Mouse (Mus musculus) retina, embryonic 14.5 days (tissue): ENCODE measurements around the gene Pogz.
"Not testable (repeated sequence)": the region's sequence is repeated elsewhere in the genome, so short reads cannot be mapped to it uniquely, and the experiment has no call there.

Experiments used
- DNase-seq: peaks from one replicate; pipeline ENCODE4 v3.0.0-alpha.2; 2015; ENCODE audit warnings: low spot score

Pogz gene

GRCm38 (mm10) chr3:94833358-94833757 is 4.0 kb upstream of the Pogz start:
- no peak for DNase-seq

GRCm38 (mm10) chr3:94835396-94835795 is 2.0 kb upstream of the Pogz start:
- DNase-seq: no peak

- DNase-seq: peak; percentile 83
Observed at GRCm38 (mm10) chr3:94837959-94838496, 661 bp downstream of the Pogz start.

- no peak for DNase-seq
Observed at GRCm38 (mm10) chr3:94838631-94839030, 1.3 kb downstream of the Pogz start.

DNA sequence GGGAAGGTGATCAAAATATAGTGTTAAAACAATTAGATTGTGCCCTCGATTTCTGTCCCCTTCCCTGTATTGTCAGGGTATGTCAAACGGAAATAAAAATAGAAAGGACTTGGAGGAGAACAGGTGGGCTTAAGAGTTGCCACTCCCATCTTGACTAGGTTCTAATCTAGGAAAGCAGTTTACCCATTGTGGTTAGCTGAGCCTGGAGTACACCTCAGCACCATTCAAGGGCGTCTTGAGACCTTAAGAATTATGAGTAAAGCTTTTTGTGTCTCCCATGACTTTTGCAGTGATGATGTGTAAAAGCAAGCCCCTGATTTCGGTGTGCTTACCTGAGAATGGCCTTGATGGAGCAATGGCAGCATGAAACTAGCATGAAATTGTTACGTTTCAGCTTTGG is 1.7 kb downstream of the Pogz start:
- no peak for DNase-seq

- DNase-seq: no peak
Observed at GRCm38 (mm10) chr3:94847382-94847781, 10.0 kb downstream of the Pogz start.

DNA sequence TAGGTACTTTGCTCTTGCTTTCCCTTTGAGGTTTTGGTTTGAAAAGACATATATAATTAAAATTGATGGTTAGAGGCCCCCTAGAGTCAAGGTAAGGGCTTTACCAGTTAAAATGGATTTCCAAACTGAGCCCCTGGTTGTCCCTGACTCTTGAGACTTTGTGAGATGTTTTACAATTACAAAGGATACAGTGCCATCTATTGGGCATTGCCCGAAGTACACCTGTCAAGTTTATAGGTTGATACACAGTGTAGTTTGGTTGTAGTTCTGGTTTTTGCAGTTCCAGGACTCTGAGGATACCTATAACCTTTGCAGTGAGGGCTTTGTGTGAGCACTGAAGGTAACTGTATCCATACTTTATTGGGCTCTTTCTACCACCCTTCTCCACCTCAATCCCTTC is 12.0 kb downstream of the Pogz start:
- peak; percentile 53 for DNase-seq

DNA sequence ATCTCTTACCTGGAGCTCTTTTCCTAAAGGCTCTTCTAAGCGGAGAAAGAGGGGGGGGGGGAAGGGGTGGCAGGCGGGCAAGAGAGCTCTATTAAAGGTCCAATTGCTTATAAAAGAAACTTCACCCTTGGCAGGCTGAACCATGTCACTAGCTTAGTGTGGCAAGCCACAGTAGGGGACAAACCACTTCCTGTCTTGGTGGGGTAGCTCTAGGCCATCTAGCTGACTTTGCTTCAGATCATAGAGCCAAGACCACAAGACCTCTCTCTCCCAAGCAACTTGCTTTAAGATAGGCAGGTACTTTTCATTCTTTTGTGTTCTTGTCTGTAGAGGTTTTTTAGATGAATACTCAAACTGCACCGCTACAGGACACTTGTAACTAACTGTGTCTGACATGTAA is 14.4 kb downstream of the Pogz start:
- DNase-seq: no peak

- DNase-seq: no peak
Observed at GRCm38 (mm10) chr3:94852215-94852614, 14.8 kb downstream of the Pogz start.

DNA sequence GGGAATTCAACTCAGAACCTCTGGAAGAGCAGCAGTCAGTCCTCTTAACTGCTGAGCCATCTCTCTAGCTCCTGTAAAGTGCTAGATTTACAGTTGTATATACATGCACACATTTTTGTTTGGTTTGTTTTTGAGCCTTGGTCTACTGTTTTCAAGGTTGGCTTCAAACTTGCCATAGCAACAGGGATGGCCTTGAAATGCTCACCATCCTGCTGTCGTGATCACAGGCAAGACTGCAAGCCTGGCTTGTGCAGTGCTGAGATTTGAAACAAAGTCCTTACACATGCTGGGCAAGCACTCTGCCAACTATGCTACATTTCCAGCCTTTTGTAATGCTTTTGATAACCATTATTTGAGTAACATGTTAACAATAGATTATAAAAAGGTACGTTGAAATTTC is 22.1 kb downstream of the Pogz start:
- no peak for DNase-seq

GRCm38 (mm10) chr3:94869011-94869410 is 31.6 kb downstream of the Pogz start:
- DNase-seq: no peak

GRCm38 (mm10) chr3:94878618-94879017 is 41.3 kb downstream of the Pogz start:
- DNase-seq: no peak

DNA sequence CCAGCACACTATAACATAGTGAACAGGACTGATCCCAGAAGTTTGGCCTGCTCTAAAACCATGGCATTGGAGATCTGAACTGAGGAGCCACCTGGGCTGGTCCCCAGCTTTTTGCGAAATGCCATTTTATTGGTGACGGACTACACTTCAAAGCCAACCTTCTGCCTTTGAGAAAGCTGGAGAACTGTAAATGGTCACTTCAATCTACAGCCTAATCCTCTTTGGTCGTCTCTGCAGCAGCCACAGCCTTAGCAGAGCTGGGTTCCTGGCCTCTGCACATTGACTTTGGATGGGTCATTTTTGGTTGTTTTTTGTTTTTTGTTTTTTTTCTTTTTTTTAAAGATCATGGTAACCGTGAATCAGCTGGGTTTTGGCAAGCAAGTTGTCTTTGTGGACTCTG is 44.5 kb downstream of the Pogz start:
- no peak for DNase-seq

DNA sequence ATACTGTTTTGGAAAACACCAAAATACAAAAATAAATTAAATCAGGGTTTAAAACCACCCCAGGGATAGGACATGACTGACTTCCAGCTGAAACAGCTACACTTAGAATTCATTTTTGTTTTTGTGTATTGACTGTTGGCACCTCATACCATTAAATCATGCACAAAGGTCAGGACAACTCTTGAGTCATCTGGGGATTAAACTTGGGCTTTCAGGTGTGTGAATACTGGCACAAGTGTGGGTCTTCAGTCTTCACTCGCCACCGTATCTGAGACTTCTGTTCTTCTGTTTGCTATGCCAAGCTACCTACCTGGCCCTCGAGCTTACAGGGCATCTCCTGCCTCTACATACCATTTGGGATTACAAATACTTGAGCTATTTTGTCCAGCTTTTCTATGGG is 45.2 kb downstream of the Pogz start:
- no peak for DNase-seq

DNA sequence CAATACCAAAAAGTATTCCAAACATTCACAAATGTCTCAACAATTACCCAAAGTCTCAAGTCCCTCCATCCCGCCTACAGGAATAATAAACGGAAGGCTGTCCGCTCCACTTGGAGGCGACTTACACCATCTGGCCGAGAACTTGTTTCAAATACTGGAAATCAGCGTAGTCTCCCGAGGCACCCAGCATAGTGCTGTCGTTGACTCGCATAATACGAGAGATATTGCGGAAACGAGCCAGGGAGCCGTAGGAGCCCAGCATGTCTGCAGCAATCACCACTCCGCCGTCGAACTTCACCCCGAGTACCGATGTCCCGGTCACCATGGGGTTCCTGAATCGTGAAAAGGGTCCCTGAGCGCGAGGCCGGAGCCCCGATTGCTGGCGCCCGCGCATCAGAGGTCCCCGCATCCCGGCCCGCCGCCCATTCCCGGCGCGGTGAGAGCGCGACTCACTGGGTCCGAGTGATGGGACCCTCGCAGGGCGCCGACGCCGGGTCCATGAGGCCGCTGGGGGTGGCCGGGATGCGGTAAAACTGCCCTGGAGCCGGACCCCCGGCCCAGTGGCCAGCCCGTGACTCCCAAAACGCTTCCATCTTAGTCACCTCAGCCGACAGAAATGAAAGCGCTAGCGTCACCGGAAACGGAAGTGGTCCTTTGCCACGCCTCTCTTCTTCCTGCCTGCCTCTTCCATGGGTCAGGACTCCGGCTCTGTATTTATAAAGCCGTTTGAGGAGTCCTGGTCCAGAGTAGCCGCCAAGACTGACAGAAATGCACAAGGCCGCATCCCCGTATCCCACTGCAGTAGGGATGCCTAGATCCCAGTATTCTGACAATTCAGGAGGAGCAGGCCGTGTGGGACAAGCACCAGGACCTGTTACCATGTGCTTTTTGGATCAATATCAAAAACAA is 49.2 kb downstream of the Pogz start, which contains the start of gene Psmb4:
Gene Psmb4 (minus strand): TSS at position 646 of the 909 bp plus-strand sequence.
- peak; percentile 95 for DNase-seq

GRCm38 (mm10) chr3:94888595-94888994 is 51.2 kb downstream of the Pogz start:
- peak; percentile 29 for DNase-seq

GRCm38 (mm10) chr3:94894076-94894475 is 56.7 kb downstream of the Pogz start:
- DNase-seq: no peak

- peak; percentile 87 for DNase-seq
Observed at GRCm38 (mm10) chr3:94902747-94903146, 65.4 kb downstream of the Pogz start.

GRCm38 (mm10) chr3:94904759-94905158 is 67.4 kb downstream of the Pogz start:
- not testable (repeated sequence) for DNase-seq

DNA sequence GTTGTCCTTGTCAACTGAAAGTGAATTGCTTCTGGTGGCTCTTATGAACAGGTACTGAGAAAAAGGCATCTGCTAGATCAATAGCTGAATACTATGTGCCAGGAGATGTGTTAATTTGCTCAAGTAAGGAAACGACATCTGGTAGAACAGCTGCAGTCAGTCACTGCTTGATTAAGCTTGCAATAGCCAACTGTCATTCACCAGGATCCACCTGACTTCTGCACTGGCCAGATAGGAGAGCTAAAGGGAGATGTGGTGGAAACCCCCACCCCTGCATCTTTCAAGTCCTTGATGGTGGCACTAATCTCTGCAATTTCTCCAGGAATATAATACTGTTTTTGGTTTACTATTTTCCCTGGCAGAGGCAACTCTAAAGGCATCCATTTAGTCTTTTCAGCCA is 69.1 kb downstream of the Pogz start:
- DNase-seq: no peak

DNA sequence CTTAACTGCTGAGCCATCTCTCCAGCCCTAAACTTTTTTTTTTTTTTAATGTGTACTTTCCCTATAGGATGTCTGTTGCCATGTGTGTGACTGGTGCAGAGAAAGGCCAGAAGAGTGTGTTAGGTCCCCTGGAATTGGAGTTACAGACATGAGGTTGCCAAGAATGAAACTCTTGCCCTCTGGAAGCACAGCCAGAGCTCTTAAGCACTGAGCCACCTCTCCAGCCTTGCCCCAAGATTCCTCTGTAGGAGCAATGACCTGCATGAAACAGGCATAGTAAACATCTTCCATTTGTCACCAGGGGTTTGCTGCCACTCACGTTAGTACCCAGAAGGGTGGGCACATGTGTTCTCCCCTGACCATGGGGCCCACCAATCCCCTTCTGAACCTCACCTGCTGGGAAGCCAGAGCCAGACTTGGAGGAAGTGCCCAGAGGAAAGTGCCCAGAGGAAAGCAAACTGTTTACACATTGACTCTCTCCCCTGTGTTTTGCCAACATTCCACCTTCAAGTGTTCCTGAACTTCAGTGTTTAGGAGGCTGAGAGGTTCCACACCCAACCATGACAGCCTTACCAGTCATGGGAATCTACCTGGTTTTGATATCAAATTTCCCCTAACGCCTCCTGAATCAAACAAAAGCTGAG is 73.8 kb downstream of the Pogz start:
- DNase-seq: no peak

GRCm38 (mm10) chr3:94913801-94914200 is 76.4 kb downstream of the Pogz start:
- DNase-seq: no peak
